Mouse (Mus musculus): ENCODE data around the gene Fam78a. TPM values are rescaled to one million over a fixed set of nuclear protein-coding genes. Genes with fewer than 3 reads are reported as not detected.
A peak's percentile ranks its signal among the peaks of the same experiment; 100 is the strongest.

Fam78a gene
- total RNA-seq, 2 experiments from 2014 or later, result 0.70 to 0.92 TPM

- DNase-seq, result no peak
- intact Hi-C loops (cut with DNase I), result no loop called here
Measured at GRCm38 (mm10) chr2:32070747-32071146, 13.9 kb downstream of the Fam78a start.

GRCm38 (mm10) chr2:32068811-32069607 is 15.6 kb downstream of the Fam78a start:
- intact Hi-C loops (cut with DNase I), result no loop called here
- DNase-seq, result no peak

- DNase-seq, result peak; percentile 45
- intact Hi-C loops (cut with DNase I), result no loop called here
Measured at GRCm38 (mm10) chr2:32066005-32066404, 18.7 kb downstream of the Fam78a start.

GRCm38 (mm10) chr2:32065371-32065791 is 19.3 kb downstream of the Fam78a start:
- no peak for DNase-seq
- intact Hi-C loops (cut with DNase I), result no loop called here

GRCm38 (mm10) chr2:32064913-32065312 is 19.7 kb downstream of the Fam78a start:
- intact Hi-C loops (cut with DNase I), result no loop called here

GRCm38 (mm10) chr2:32063451-32064151 is 21.1 kb downstream of the Fam78a start:
- intact Hi-C loops (cut with DNase I), result no loop called here
- no peak for DNase-seq

More at GRCm38 (mm10) chr2:32064913-32065312, 19.7 kb downstream of the Fam78a start:
- DNase-seq, result peak; percentile 80

GRCm38 (mm10) chr2:32062626-32063410 is 21.8 kb downstream of the Fam78a start:
- DNase-seq, result no peak
- intact Hi-C loops (cut with DNase I), result no loop called here

- intact Hi-C loops (cut with DNase I), result no loop called here
Measured at GRCm38 (mm10) chr2:32061722-32062505, 22.7 kb downstream of the Fam78a start.

GRCm38 (mm10) chr2:32061189-32061588 is 23.5 kb downstream of the Fam78a start:
- intact Hi-C loops (cut with DNase I), result no loop called here
- DNase-seq, result no peak

More at GRCm38 (mm10) chr2:32061722-32062505, 22.7 kb downstream of the Fam78a start:
- DNase-seq, result no peak

GRCm38 (mm10) chr2:32060228-32060805 is 24.3 kb downstream of the Fam78a start:
- DNase-seq, result no peak
- intact Hi-C loops (cut with DNase I), result no loop called here

GRCm38 (mm10) chr2:32059613-32060012 is 25.0 kb downstream of the Fam78a start:
- intact Hi-C loops (cut with DNase I), result no loop called here
- no peak for DNase-seq

GRCm38 (mm10) chr2:32058716-32059115 is 25.9 kb downstream of the Fam78a start:
- intact Hi-C loops (cut with DNase I), result no loop called here
- DNase-seq, result no peak

GRCm38 (mm10) chr2:32058241-32058640 is 26.4 kb downstream of the Fam78a start:
- intact Hi-C loops (cut with DNase I), result no loop called here
- no peak for DNase-seq

GRCm38 (mm10) chr2:32057794-32058193 is 26.9 kb downstream of the Fam78a start:
- DNase-seq, result no peak
- intact Hi-C loops (cut with DNase I), result no loop called here

- intact Hi-C loops (cut with DNase I), result no loop called here
Measured at GRCm38 (mm10) chr2:32057360-32057759, 27.3 kb downstream of the Fam78a start.

GRCm38 (mm10) chr2:32056524-32056923 is 28.1 kb downstream of the Fam78a start:
- no peak for DNase-seq
- intact Hi-C loops (cut with DNase I), result no loop called here

More at GRCm38 (mm10) chr2:32057360-32057759, 27.3 kb downstream of the Fam78a start:
- no peak for DNase-seq

GRCm38 (mm10) chr2:32055357-32055965 is 29.2 kb downstream of the Fam78a start:
- no peak for DNase-seq
- intact Hi-C loops (cut with DNase I), result no loop called here

GRCm38 (mm10) chr2:32052418-32052817 is 32.2 kb downstream of the Fam78a start:
- intact Hi-C loops (cut with DNase I), result no loop called here
- DNase-seq, result no peak

- intact Hi-C loops (cut with DNase I), result no loop called here
- no peak for DNase-seq
Measured at GRCm38 (mm10) chr2:32051791-32052190, 32.9 kb downstream of the Fam78a start.
